Mouse (Mus musculus): Measurements from ENCODE around the gene Dram1. TPM values are rescaled to one million over a fixed set of nuclear protein-coding genes. Genes with fewer than 3 reads are reported as not detected.
A peak's percentile ranks its signal among the peaks of the same experiment; 100 is the strongest.

The Dram1 gene
- total RNA-seq, 2 experiments from 2014 or later, result 1.1 to 1.5 TPM

DNA sequence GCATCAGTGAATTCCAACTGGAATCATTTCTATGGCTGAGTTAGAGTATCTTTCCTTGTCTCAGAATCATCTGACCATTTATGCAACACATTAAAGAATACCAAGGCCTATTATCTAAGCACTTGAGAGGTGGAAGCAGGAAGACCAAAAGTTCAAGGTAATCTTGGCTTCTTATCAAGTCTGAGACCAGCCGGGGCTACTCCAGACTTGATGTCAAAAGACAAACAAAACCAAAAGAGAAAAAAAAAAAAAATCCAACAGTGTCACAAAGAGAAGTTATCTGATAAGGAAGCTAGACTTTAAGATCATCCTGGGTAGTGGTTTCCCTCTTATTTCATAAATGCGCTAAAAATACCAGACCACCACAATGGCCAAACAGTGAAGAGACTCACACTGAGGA, 26.3 kb downstream of the Dram1 start:
- DNase-seq (ENCODE audit: extremely low spot score in 1 of 2, low spot score in 1 of 2), result no peak

DNA sequence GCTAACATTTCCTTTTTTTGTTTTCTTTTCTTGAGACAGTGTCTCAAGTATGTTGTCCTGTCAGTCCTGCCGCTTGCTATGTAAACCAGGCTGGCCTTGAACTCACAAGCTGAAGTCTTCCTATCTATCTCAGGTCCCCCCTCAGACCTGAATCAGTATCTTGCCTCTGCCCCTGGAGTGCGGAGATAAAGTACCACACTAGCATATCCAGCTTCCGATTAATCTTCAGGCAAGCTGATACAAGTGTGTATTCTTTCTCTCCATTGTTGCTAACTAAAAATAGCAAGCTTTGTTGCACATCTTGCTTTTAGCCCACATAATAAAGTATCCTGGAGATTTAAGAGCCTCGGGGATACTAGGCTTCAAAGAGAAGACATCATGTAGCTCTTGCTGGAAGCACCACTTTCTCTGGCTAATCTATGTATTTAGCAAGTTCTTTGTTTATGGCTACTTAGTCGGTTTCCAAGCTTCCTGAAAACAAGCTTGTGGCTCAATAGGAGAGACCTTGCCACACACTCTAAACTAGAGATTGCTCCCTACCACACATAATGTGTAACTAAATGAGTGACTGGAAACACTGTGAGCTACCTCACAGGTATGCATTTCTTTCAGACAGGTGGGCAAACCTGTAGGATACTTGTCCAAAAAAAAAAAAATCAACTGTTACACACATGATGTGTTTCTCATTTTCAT, 27.3 kb downstream of the Dram1 start:
- DNase-seq (ENCODE audit: extremely low spot score in 1 of 2, low spot score in 1 of 2), result no peak

- no peak for DNase-seq (ENCODE audit: extremely low spot score in 1 of 2, low spot score in 1 of 2)
Measured at GRCm38 (mm10) chr10:88350687-88351086, 28.2 kb downstream of the Dram1 start.

DNA sequence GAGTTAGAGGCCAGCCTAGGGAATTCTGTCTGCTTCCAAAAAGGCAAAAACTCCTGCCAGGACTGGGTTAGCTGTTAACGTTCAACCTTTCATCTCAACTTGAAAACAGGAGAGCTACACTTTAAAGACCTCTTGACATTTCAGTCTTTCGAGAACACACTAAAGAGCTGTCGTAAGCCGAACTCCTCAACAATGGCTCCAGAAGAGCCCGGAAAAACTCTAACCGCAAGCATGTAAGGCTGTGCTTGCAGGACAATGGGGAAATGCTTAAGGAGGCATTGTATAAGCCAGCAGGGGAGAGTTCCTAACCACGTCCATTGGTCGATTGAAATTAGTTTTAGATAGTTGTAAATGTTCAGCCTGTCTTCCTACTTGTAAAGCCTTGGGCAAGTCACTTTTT, 29.1 kb downstream of the Dram1 start:
- no peak for DNase-seq (ENCODE audit: extremely low spot score in 1 of 2, low spot score in 1 of 2)

DNA sequence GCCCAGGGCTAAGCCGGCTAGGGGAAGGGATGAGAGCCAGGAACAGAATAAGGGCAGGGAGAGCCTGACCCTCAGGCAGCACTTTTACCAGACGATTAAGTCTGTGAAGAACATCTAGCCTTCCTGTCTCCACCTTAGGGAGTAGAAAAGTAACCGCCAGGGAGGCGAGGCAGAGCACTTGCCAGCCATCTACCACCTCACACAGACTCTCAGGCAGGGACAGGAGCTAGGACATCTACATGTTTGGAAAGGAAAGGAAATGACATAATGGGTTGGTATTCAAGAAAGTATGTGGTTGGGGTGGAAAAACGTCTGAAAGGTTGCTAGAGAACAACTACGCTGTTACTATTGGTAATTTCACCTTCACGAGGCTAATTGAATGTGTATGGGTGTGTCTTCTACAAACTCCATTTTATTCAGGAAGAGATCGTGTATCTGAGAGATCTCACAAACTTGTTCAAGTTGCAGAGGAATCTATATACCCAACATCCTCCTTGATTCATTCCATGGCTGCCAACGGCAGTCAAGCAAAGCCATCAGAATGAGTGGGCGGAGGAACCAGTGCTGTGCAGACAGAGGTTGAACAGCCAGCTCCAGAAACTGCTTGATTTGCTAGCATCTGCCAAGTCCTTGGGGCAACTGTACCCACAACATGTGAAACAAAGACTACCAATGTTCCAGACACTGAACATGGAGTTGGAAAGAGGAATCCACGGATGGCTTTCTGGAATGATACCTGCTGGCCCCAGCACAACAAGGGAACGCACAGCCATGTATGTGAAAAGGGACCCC, 32.2 kb downstream of the Dram1 start:
- DNase-seq (ENCODE audit: extremely low spot score in 1 of 2, low spot score in 1 of 2), result no peak

- DNase-seq (ENCODE audit: extremely low spot score in 1 of 2, low spot score in 1 of 2), result no peak
Measured at GRCm38 (mm10) chr10:88345899-88346401, 32.9 kb downstream of the Dram1 start.

DNA sequence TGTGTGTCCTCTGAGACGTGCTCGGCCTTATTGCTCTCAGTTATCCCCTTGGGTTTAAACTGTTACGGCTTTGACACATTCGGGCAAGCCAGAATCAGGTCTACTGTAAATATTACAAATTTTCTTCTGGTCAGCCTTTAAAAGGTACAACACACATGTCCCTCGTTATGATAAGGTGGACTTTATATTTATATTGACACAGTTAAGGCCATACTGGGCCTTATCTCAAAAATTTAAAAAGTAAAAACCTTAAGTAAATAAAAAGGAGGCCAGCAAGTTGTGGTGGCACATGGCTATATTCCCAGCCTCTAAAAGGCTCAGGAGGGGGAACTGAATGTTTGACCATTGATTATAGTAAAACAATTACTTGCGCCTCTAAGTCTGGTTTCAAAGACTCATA, 37.5 kb downstream of the Dram1 start:
- no peak for DNase-seq (ENCODE audit: extremely low spot score in 1 of 2, low spot score in 1 of 2)

DNA sequence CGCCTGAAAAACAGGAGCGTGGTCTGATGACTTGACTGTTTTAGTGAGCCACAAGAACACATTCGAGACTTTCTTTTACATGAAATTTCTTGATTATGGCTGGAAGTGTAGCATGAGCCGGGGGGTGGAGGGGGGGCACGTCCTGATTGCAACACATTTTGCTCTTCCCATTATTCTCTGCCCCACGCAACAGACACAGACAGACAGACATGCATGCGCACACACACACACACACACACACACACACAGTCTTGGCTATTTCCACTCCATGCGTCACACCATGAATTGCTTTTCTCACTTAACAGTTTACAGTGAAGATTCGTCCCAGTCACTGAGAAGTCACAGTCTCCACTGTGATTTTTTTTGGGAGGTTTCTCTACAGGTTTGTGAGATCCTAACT, 38.2 kb downstream of the Dram1 start:
- no peak for DNase-seq (ENCODE audit: extremely low spot score in 1 of 2, low spot score in 1 of 2)

DNA sequence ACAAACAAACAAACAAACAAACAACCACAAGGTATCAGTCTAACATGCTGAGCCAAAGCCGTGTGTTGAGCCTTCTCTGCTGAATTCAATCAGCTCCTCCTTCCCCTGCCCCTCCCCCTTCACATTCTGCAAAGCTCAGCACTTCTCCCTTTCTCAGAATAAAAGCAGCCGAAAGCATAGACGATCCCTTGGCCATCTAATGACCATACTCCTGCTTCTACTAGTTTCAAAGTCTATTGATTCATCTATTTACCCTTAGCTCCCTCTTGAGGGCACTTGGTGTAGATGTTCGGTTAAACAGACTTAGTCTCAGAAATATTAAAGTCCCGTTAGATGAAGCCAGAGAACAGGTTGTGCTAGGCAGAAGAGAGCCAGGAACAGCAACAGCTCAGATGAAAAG, 48.2 kb downstream of the Dram1 start:
- no peak for DNase-seq (ENCODE audit: extremely low spot score in 1 of 2, low spot score in 1 of 2)

- no peak for DNase-seq (ENCODE audit: extremely low spot score in 1 of 2, low spot score in 1 of 2)
Measured at GRCm38 (mm10) chr10:88328056-88328450, 50.8 kb downstream of the Dram1 start.

GRCm38 (mm10) chr10:88327160-88328055, 51.5 kb downstream of the Dram1 start:
- DNase-seq (ENCODE audit: extremely low spot score in 1 of 2, low spot score in 1 of 2), result peak; percentile 80 to 93

- DNase-seq (ENCODE audit: extremely low spot score in 1 of 2, low spot score in 1 of 2), result no peak
Measured at GRCm38 (mm10) chr10:88321739-88322138, 57.1 kb downstream of the Dram1 start.

- DNase-seq (ENCODE audit: extremely low spot score in 1 of 2, low spot score in 1 of 2), result no peak
Measured at GRCm38 (mm10) chr10:88320714-88321416, 58.0 kb downstream of the Dram1 start.

DNA sequence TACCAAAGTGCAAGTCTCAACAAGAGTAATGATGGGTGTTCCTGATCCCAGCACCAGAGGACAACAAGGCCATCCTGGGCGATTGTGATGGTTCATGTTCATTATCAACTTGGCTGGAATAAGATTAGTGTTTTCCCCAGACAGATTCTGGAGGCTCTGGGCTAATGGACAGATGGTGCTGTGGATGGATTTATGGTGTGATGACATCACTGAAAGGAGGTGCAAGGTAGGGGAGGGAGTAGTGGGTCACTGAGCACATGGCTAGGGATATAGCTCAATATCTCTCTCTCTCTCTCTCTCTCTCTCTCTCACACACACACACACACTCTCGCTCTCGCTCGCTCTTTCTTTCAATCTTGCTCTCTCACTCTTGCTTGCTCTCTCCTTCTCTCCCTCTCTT, 60.7 kb downstream of the Dram1 start:
- no peak for DNase-seq (ENCODE audit: extremely low spot score in 1 of 2, low spot score in 1 of 2)

DNA sequence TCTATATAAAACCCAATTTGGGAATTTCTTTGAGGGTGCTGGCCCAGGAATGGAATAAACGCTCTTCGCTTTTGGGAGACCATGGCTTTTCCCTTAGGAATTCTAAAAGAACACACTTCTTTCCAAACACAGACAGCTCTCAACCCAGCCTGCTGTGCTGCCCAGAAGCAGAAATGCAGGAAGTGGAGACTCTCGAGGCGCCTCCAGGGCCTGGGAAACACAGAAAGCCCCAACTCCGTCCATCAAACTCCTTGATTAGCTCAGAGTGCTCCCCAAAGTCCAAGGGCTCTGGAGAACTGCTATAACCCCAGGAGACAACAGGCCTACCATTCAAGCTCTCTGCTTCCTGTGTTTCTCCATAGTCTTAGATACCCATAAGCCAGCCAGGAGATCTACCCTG, 61.7 kb downstream of the Dram1 start:
- DNase-seq (ENCODE audit: extremely low spot score in 1 of 2, low spot score in 1 of 2), result no peak

- DNase-seq (ENCODE audit: extremely low spot score in 1 of 2, low spot score in 1 of 2), result no peak
Measured at GRCm38 (mm10) chr10:88314841-88315240, 64.0 kb downstream of the Dram1 start.

GRCm38 (mm10) chr10:88309851-88310250, 69.0 kb downstream of the Dram1 start:
- no peak for DNase-seq (ENCODE audit: extremely low spot score in 1 of 2, low spot score in 1 of 2)

GRCm38 (mm10) chr10:88306235-88306634, 72.6 kb downstream of the Dram1 start:
- no peak for DNase-seq (ENCODE audit: extremely low spot score in 1 of 2, low spot score in 1 of 2)

- peak; percentile 61 to 88 for DNase-seq (ENCODE audit: extremely low spot score in 1 of 2, low spot score in 1 of 2)
Measured at GRCm38 (mm10) chr10:88304302-88304701, 74.6 kb downstream of the Dram1 start.

DNA sequence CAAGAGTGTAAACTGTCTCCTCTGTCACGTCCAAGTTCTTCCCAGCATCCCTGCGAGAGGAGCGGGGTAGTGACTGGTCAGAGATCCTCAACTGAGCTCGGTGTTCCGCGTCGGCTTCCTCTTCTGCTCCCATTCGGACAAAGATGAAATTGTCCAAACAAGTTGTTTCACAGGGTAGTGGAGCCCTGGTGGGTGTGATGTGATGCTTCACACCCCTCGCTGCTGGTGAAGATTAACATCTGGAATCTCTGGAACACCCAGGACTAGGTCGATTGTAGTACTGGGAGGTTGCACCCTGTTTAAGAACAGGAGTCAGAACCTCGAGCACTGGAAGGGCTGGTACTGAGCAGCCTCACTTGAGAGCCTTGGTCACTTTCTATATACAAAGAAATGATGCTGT, 75.8 kb downstream of the Dram1 start:
- DNase-seq (ENCODE audit: extremely low spot score in 1 of 2, low spot score in 1 of 2), result no peak
